Mouse (Mus musculus) forebrain, embryonic 12.5 days (tissue): ENCODE data around the gene Uqcr10. TPM values are rescaled to one million over a fixed set of nuclear protein-coding genes. Genes with fewer than 3 reads are reported as not detected.

Experiments used
- ATAC-seq: fragments of 200-750 bp; cut with Nextera tagmentation; 2 replicates; pipeline ENCODE4 v1.8.0; 2017; ENCODE audit warnings: moderate TSS enrichment; ENCODE audit not compliant: low FRiP score
- H3K27ac ChIP-seq: fragments of 300-500 bp; sonication (generic); 2 replicates; pipeline ENCODE4 v1.5.1; 2016; ENCODE audit warnings: mild to moderate bottlenecking
- H3K27me3 ChIP-seq: fragments of 300-500 bp; sonication (generic); 2 replicates; pipeline ENCODE4 v1.6.1; 2016; ENCODE audit warnings: mild to moderate bottlenecking
- H3K36me3 ChIP-seq: fragments of 300-500 bp; sonication (generic); replicated peaks from 2 replicates; pipeline ENCODE4 v1.6.1; 2016; ENCODE audit warnings: mild to moderate bottlenecking
- H3K4me1 ChIP-seq: fragments of 300-500 bp; sonication (generic); 2 replicates; pipeline ENCODE4 v1.6.1; 2016
- H3K4me2 ChIP-seq: fragments of 300-500 bp; sonication (generic); 2 replicates; pipeline ENCODE4 v1.6.1; 2016; ENCODE audit warnings: mild to moderate bottlenecking, moderate library complexity
- H3K4me3 ChIP-seq: fragments of 300-500 bp; sonication (generic); replicated peaks from 2 replicates; pipeline ENCODE4 v1.5.1; 2016; ENCODE audit warnings: mild to moderate bottlenecking
- H3K9ac ChIP-seq: fragments of 300-500 bp; sonication (generic); 2 replicates; pipeline ENCODE4 v1.6.1; 2016; ENCODE audit warnings: mild to moderate bottlenecking
- H3K9me3 ChIP-seq: fragments of 300-500 bp; sonication (generic); 2 replicates; pipeline ENCODE4 v1.6.1; 2016
- WGBS: fragments of 180-500 bp; shearing (Covaris S2); methylation state at CpG from one replicate; pipeline ENCODE4 v1.1.7; 2016; 5-methylcytosine and 5-hydroxymethylcytosine counted together
- polyA plus RNA-seq: library from polyadenylated mRNA; unstranded; fragments of >200 nt; fragmentation: Nextera tagmentation; extraction: Ambion mirVana; gene quantifications from 2 replicates; pipeline ENCODE4 v1.2.1, GENCODE M21; 2016

Gene Uqcr10
- polyA plus RNA-seq, result 510 and 566 TPM in 2 replicates

GRCm38 (mm10) chr11:4704072-4704964 is at the start of gene Uqcr10, which contains the start of gene Zmat5:
Uqcr10 (minus strand) TSS chr11:4704342.
Zmat5 (plus strand) TSS chr11:4704678.
- peaks cover 17% of the 10 kb centered on the region for H3K4me1 ChIP-seq
- peak within 1 kb of the TSS; percentile 76 for H3K9ac ChIP-seq
- peak within 1 kb of the TSS; percentile 74 for H3K4me2 ChIP-seq
- no peaks in the 10 kb centered on the region for H3K9me3 ChIP-seq
- WGBS, result under 1% methylated on average over 47 of the region's 47 CpGs
- H3K36me3 ChIP-seq, result peaks cover 19% of the 10 kb centered on the region
- H3K27me3 ChIP-seq, result no peaks in the 10 kb centered on the region
- H3K27ac ChIP-seq, result no peak within 1 kb of the TSS; the same call in 1 of the 2 replicates
- peak within 1 kb of the TSS; percentile 72 for H3K4me3 ChIP-seq
- ATAC-seq, result peak; percentile 94

- WGBS, result 14% methylated on average over 10 of the region's 10 CpGs
- no peak overlapping the region for H3K4me2 ChIP-seq
- no peak overlapping the region for H3K9ac ChIP-seq
- no peak overlapping the region for H3K27ac ChIP-seq
- no peaks in the 10 kb centered on the region for H3K9me3 ChIP-seq
- ATAC-seq, result 0 out of 2 replicates have a peak, but pooled peaks have one; percentile 30
- H3K4me3 ChIP-seq, result no peak overlapping the region
- no peaks in the 10 kb centered on the region for H3K36me3 ChIP-seq
- peaks cover 11% of the 10 kb centered on the region for H3K4me1 ChIP-seq
- H3K27me3 ChIP-seq, result peaks cover 47% of the 10 kb centered on the region
Measured at GRCm38 (mm10) chr11:4752836-4753235, 48.7 kb upstream of the Uqcr10 start.

- Histone ChIP-seq H3K4me2 (no peak overlapping the region), H3K9ac (no peak overlapping the region), H3K4me3 (no peak overlapping the region), H3K36me3 (no peaks in the 10 kb centered on the region), H3K4me1 (peaks cover 34% of the 10 kb centered on the region), H3K9me3 (no peaks in the 10 kb centered on the region), H3K27ac (no peak overlapping the region), H3K27me3 (peaks cover 72% of the 10 kb centered on the region)
- WGBS, result 7% methylated on average over 9 of the region's 9 CpGs
- no peak for ATAC-seq
Measured at GRCm38 (mm10) chr11:4750263-4750662, 46.1 kb upstream of the Uqcr10 start.

- H3K4me1 ChIP-seq, result peaks cover 28% of the 10 kb centered on the region
- ATAC-seq, result peak; percentile 11; the same call in 1 of the 2 replicates
- H3K4me3 ChIP-seq, result peak overlapping the region; percentile 61
- H3K27me3 ChIP-seq, result peaks cover 97% of the 10 kb centered on the region
- no peak overlapping the region for H3K27ac ChIP-seq
- H3K36me3 ChIP-seq, result no peaks in the 10 kb centered on the region
- H3K4me2 ChIP-seq, result peak overlapping the region; percentile 100
- H3K9ac ChIP-seq, result 0 out of 2 replicates have a peak overlapping the region, but pooled peaks have one; percentile 21
- no peaks in the 10 kb centered on the region for H3K9me3 ChIP-seq
- WGBS, result 0% methylated on average over 12 of the region's 12 CpGs
Measured at GRCm38 (mm10) chr11:4747285-4747684, 43.1 kb upstream of the Uqcr10 start.

GRCm38 (mm10) chr11:4746733-4747132 is 42.6 kb upstream of the Uqcr10 start, which contains the start of gene Cabp7:
Cabp7 (minus strand) TSS chr11:4746778.
- under 1% methylated on average over 50 of the region's 73 CpGs for WGBS
- ATAC-seq, result peak; percentile 22; the same call in 1 of the 2 replicates

GRCm38 (mm10) chr11:4745969-4746368 is 41.8 kb upstream of the Uqcr10 start:
- peaks cover 28% of the 10 kb centered on the region for H3K4me1 ChIP-seq
- H3K4me2 ChIP-seq, result peak overlapping the region; percentile 100
- no peak for ATAC-seq
- H3K36me3 ChIP-seq, result no peaks in the 10 kb centered on the region
- no peak overlapping the region for H3K27ac ChIP-seq
- 0% methylated on average over 39 of the region's 39 CpGs for WGBS
- peaks cover 99% of the 10 kb centered on the region for H3K27me3 ChIP-seq
- peak overlapping the region; percentile 61 for H3K4me3 ChIP-seq
- H3K9me3 ChIP-seq, result no peaks in the 10 kb centered on the region
- peak overlapping the region; percentile 38 for H3K9ac ChIP-seq

More at GRCm38 (mm10) chr11:4746733-4747132, 42.6 kb upstream of the Uqcr10 start, which contains the start of gene Cabp7:
- H3K9ac ChIP-seq, result peak within 1 kb of the TSS; percentile 38
- H3K4me3 ChIP-seq, result peak within 1 kb of the TSS; percentile 61
- no peak within 1 kb of the TSS for H3K27ac ChIP-seq
- peaks cover 28% of the 10 kb centered on the region for H3K4me1 ChIP-seq
- H3K4me2 ChIP-seq, result peak within 1 kb of the TSS; percentile 100
- no peaks in the 10 kb centered on the region for H3K9me3 ChIP-seq
- no peaks in the 10 kb centered on the region for H3K36me3 ChIP-seq
- peaks cover 97% of the 10 kb centered on the region for H3K27me3 ChIP-seq

GRCm38 (mm10) chr11:4744691-4745090 is 40.5 kb upstream of the Uqcr10 start:
- Histone ChIP-seq H3K27ac (no peak overlapping the region), H3K36me3 (no peaks in the 10 kb centered on the region), H3K9me3 (no peaks in the 10 kb centered on the region), H3K9ac (no peak overlapping the region), H3K4me1 (peaks cover 28% of the 10 kb centered on the region), H3K4me3 (no peak overlapping the region), H3K27me3 (peaks cover 91% of the 10 kb centered on the region), H3K4me2 (no peak overlapping the region)
- WGBS, result 49% methylated on average over 6 of the region's 6 CpGs
- no peak for ATAC-seq

GRCm38 (mm10) chr11:4740785-4741184 is 36.6 kb upstream of the Uqcr10 start:
- Histone ChIP-seq H3K36me3 (peaks cover 10% of the 10 kb centered on the region; the same call in 1 of the 2 replicates), H3K27me3 (peaks cover 56% of the 10 kb centered on the region), H3K4me3 (no peak overlapping the region), H3K9ac (no peak overlapping the region), H3K4me2 (no peak overlapping the region), H3K4me1 (peaks cover 9% of the 10 kb centered on the region), H3K9me3 (no peaks in the 10 kb centered on the region), H3K27ac (no peak overlapping the region)
- no peak for ATAC-seq
- WGBS, result 70% methylated on average over 5 of the region's 5 CpGs

GRCm38 (mm10) chr11:4738719-4739118 is 34.6 kb upstream of the Uqcr10 start:
- Histone ChIP-seq H3K9ac (no peak overlapping the region), H3K27me3 (peaks cover 48% of the 10 kb centered on the region), H3K27ac (no peak overlapping the region), H3K9me3 (no peaks in the 10 kb centered on the region), H3K36me3 (peaks cover 10% of the 10 kb centered on the region; the same call in 1 of the 2 replicates), H3K4me2 (no peak overlapping the region), H3K4me3 (no peak overlapping the region), H3K4me1 (peaks cover 11% of the 10 kb centered on the region; the same call in 1 of the 2 replicates)
- 94% methylated on average over 16 of the region's 16 CpGs for WGBS
- no peak for ATAC-seq

- Histone ChIP-seq H3K9me3 (no peaks in the 10 kb centered on the region), H3K36me3 (peaks cover 10% of the 10 kb centered on the region; the same call in 1 of the 2 replicates), H3K9ac (no peak overlapping the region), H3K27ac (no peak overlapping the region), H3K4me3 (no peak overlapping the region), H3K4me1 (peaks cover 11% of the 10 kb centered on the region; the same call in 1 of the 2 replicates), H3K4me2 (no peak overlapping the region), H3K27me3 (peaks cover 38% of the 10 kb centered on the region)
- no peak for ATAC-seq
- WGBS, result 79% methylated on average over 10 of the region's 10 CpGs
Measured at GRCm38 (mm10) chr11:4737682-4738081, 33.5 kb upstream of the Uqcr10 start.

GRCm38 (mm10) chr11:4736355-4736754 is 32.2 kb upstream of the Uqcr10 start:
- Histone ChIP-seq H3K27me3 (peaks cover 24% of the 10 kb centered on the region), H3K9ac (no peak overlapping the region), H3K9me3 (no peaks in the 10 kb centered on the region), H3K4me1 (peaks cover 11% of the 10 kb centered on the region; the same call in 1 of the 2 replicates), H3K4me2 (no peak overlapping the region), H3K36me3 (peaks cover 10% of the 10 kb centered on the region; the same call in 1 of the 2 replicates), H3K27ac (no peak overlapping the region), H3K4me3 (no peak overlapping the region)
- WGBS, result 36% methylated on average over 6 of the region's 6 CpGs
- ATAC-seq, result no peak

- Histone ChIP-seq H3K4me1 (peaks cover 11% of the 10 kb centered on the region; the same call in 1 of the 2 replicates), H3K9ac (no peak overlapping the region), H3K36me3 (peaks cover 10% of the 10 kb centered on the region; the same call in 1 of the 2 replicates), H3K4me3 (no peak overlapping the region), H3K9me3 (no peaks in the 10 kb centered on the region), H3K4me2 (no peak overlapping the region), H3K27me3 (peaks cover 16% of the 10 kb centered on the region; the same call in 1 of the 2 replicates), H3K27ac (no peak overlapping the region)
- 27% methylated on average over 12 of the region's 12 CpGs for WGBS
- ATAC-seq, result no peak
Measured at GRCm38 (mm10) chr11:4734179-4734578, 30.0 kb upstream of the Uqcr10 start.
